Mouse (Mus musculus): ENCODE data around the gene Lyst. TPM values are rescaled to one million over a fixed set of nuclear protein-coding genes. Genes with fewer than 3 reads are reported as not detected.
"Not testable (repeated sequence)": the region's sequence is repeated elsewhere in the genome, so short reads cannot be mapped to it uniquely, and the experiment has no call there.

Lyst gene
- polyA plus RNA-seq, 1 experiment from 2014 or later = 4.9 TPM

- 61% methylated on average over 6 of the region's 6 CpGs for WGBS
Observed at GRCm38 (mm10) chr13:13637981-13638380, 47.8 kb downstream of the Lyst start.

GRCm38 (mm10) chr13:13638725-13639124 lies 48.5 kb downstream of the Lyst start:
- H3K4me1 ChIP-seq (replicated peaks) = 0 out of 2 replicates have a peak, but pooled peaks cover 3% of the 10 kb centered on the region
- no peaks in the 10 kb centered on the region for H3K27me3 ChIP-seq (replicated peaks)
- no peak overlapping the region for H3K9ac ChIP-seq
- H3K36me3 ChIP-seq = 0 out of 2 replicates have a peak, but pooled peaks cover 15% of the 10 kb centered on the region
- no peak for ATAC-seq (ENCODE audit: insufficient number of reproducible peaks, low FRiP score)
- no peak overlapping the region for H3K27ac ChIP-seq (ENCODE audit: poor library complexity, severe bottlenecking)
- no peak overlapping the region for H3K4me2 ChIP-seq
- H3K9me3 ChIP-seq (replicated peaks) = no peaks in the 10 kb centered on the region
- 87% methylated on average over 4 of the region's 4 CpGs for WGBS
- no peak overlapping the region for H3K4me3 ChIP-seq

More at GRCm38 (mm10) chr13:13637981-13638380, 47.8 kb downstream of the Lyst start:
- H3K27ac ChIP-seq (ENCODE audit: poor library complexity, severe bottlenecking) = no peak overlapping the region
- no peak overlapping the region for H3K9ac ChIP-seq
- H3K4me3 ChIP-seq = no peak overlapping the region
- 0 out of 2 replicates have a peak, but pooled peaks cover 15% of the 10 kb centered on the region for H3K36me3 ChIP-seq
- no peaks in the 10 kb centered on the region for H3K9me3 ChIP-seq (replicated peaks)
- no peak overlapping the region for H3K4me2 ChIP-seq
- H3K4me1 ChIP-seq (replicated peaks) = 0 out of 2 replicates have a peak, but pooled peaks cover 3% of the 10 kb centered on the region
- H3K27me3 ChIP-seq (replicated peaks) = no peaks in the 10 kb centered on the region
- ATAC-seq (ENCODE audit: insufficient number of reproducible peaks, low FRiP score) = no peak

GRCm38 (mm10) chr13:13647296-13647695 lies 57.1 kb downstream of the Lyst start:
- 79% methylated on average over 3 of the region's 3 CpGs for WGBS
- H3K9ac ChIP-seq = no peak overlapping the region
- no peak for ATAC-seq (ENCODE audit: insufficient number of reproducible peaks, low FRiP score)

GRCm38 (mm10) chr13:13655453-13655852 lies 65.3 kb downstream of the Lyst start:
- Histone ChIP-seq H3K4me1 (replicated peaks) (no peaks in the 10 kb centered on the region), H3K9ac (no peak overlapping the region), H3K4me2 (no peak overlapping the region), H3K9me3 (replicated peaks) (no peaks in the 10 kb centered on the region), H3K27me3 (replicated peaks) (no peaks in the 10 kb centered on the region), H3K27ac (ENCODE audit: poor library complexity, severe bottlenecking) (no peak overlapping the region), H3K4me3 (no peak overlapping the region), H3K36me3 (peaks cover 10% of the 10 kb centered on the region)
- no peak for ATAC-seq (ENCODE audit: insufficient number of reproducible peaks, low FRiP score)
- 92% methylated on average over 3 of the region's 3 CpGs for WGBS

More at GRCm38 (mm10) chr13:13647296-13647695, 57.1 kb downstream of the Lyst start:
- H3K4me3 ChIP-seq = no peak overlapping the region
- H3K9me3 ChIP-seq (replicated peaks) = no peaks in the 10 kb centered on the region
- H3K27me3 ChIP-seq (replicated peaks) = no peaks in the 10 kb centered on the region
- no peak overlapping the region for H3K4me2 ChIP-seq
- H3K4me1 ChIP-seq (replicated peaks) = no peaks in the 10 kb centered on the region
- H3K27ac ChIP-seq (ENCODE audit: poor library complexity, severe bottlenecking) = no peak overlapping the region
- peaks cover 11% of the 10 kb centered on the region for H3K36me3 ChIP-seq

GRCm38 (mm10) chr13:13666103-13666502 lies 75.9 kb downstream of the Lyst start:
- not testable (repeated sequence) for H3K27ac ChIP-seq (ENCODE audit: poor library complexity, severe bottlenecking); H3K9ac ChIP-seq; H3K4me2 ChIP-seq; H3K4me3 ChIP-seq; H3K4me1 ChIP-seq (replicated peaks); ATAC-seq (ENCODE audit: insufficient number of reproducible peaks, low FRiP score); H3K27me3 ChIP-seq (replicated peaks); H3K36me3 ChIP-seq; H3K9me3 ChIP-seq (replicated peaks)
- 77% methylated on average over 2 of the region's 2 CpGs for WGBS

- ATAC-seq (ENCODE audit: insufficient number of reproducible peaks, low FRiP score) = no peak
Observed at GRCm38 (mm10) chr13:13670669-13671068, 80.5 kb downstream of the Lyst start.

GRCm38 (mm10) chr13:13671585-13672328 lies 81.6 kb downstream of the Lyst start:
- Histone ChIP-seq H3K4me2 (no peak overlapping the region), H3K9me3 (replicated peaks) (no peaks in the 10 kb centered on the region), H3K27ac (ENCODE audit: poor library complexity, severe bottlenecking) (no peak overlapping the region), H3K4me1 (replicated peaks) (peaks cover 3% of the 10 kb centered on the region; the same call in 1 of the 2 replicates), H3K36me3 (peaks cover 8% of the 10 kb centered on the region; the same call in 1 of the 2 replicates), H3K9ac (no peak overlapping the region), H3K27me3 (replicated peaks) (no peaks in the 10 kb centered on the region), H3K4me3 (no peak overlapping the region)
- 67% methylated on average over 6 of the region's 6 CpGs for WGBS
- ATAC-seq (ENCODE audit: insufficient number of reproducible peaks, low FRiP score) = no peak

More at GRCm38 (mm10) chr13:13670669-13671068, 80.5 kb downstream of the Lyst start:
- Histone ChIP-seq H3K4me1 (replicated peaks) (peaks cover 3% of the 10 kb centered on the region; the same call in 1 of the 2 replicates), H3K9ac (no peak overlapping the region), H3K27ac (ENCODE audit: poor library complexity, severe bottlenecking) (no peak overlapping the region), H3K36me3 (peaks cover 8% of the 10 kb centered on the region; the same call in 1 of the 2 replicates), H3K27me3 (replicated peaks) (no peaks in the 10 kb centered on the region), H3K4me3 (no peak overlapping the region), H3K4me2 (no peak overlapping the region), H3K9me3 (replicated peaks) (no peaks in the 10 kb centered on the region)
- 60% methylated on average over 5 of the region's 5 CpGs for WGBS

GRCm38 (mm10) chr13:13674669-13675343 lies 84.6 kb downstream of the Lyst start:
- peaks cover 3% of the 10 kb centered on the region; the same call in 1 of the 2 replicates for H3K4me1 ChIP-seq (replicated peaks)
- H3K9me3 ChIP-seq (replicated peaks) = no peaks in the 10 kb centered on the region
- H3K9ac ChIP-seq = no peak overlapping the region
- H3K36me3 ChIP-seq = peaks cover 15% of the 10 kb centered on the region
- H3K27me3 ChIP-seq (replicated peaks) = no peaks in the 10 kb centered on the region
- H3K4me2 ChIP-seq = no peak overlapping the region
- no peak for ATAC-seq (ENCODE audit: insufficient number of reproducible peaks, low FRiP score)
- no peak overlapping the region for H3K4me3 ChIP-seq
- 49% methylated on average over 4 of the region's 4 CpGs for WGBS
- H3K27ac ChIP-seq (ENCODE audit: poor library complexity, severe bottlenecking) = no peak overlapping the region

GRCm38 (mm10) chr13:13677871-13678270 lies 87.7 kb downstream of the Lyst start:
- Histone ChIP-seq H3K4me1 (replicated peaks) (no peaks in the 10 kb centered on the region; the same call in 1 of the 2 replicates), H3K27ac (ENCODE audit: poor library complexity, severe bottlenecking) (no peak overlapping the region), H3K27me3 (replicated peaks) (no peaks in the 10 kb centered on the region), H3K4me3 (no peak overlapping the region), H3K9me3 (replicated peaks) (no peaks in the 10 kb centered on the region), H3K36me3 (peaks cover 10% of the 10 kb centered on the region), H3K9ac (no peak overlapping the region), H3K4me2 (no peak overlapping the region)
- ATAC-seq (ENCODE audit: insufficient number of reproducible peaks, low FRiP score) = no peak
- 75% methylated on average over 8 of the region's 8 CpGs for WGBS

- H3K27me3 ChIP-seq (replicated peaks) = no peaks in the 10 kb centered on the region
- H3K36me3 ChIP-seq = peaks cover 11% of the 10 kb centered on the region
- WGBS = 29% methylated on average over 6 of the region's 6 CpGs
- ATAC-seq (ENCODE audit: insufficient number of reproducible peaks, low FRiP score) = no peak
- no peak overlapping the region for H3K27ac ChIP-seq (ENCODE audit: poor library complexity, severe bottlenecking)
- H3K9me3 ChIP-seq (replicated peaks) = no peaks in the 10 kb centered on the region
- no peak overlapping the region for H3K4me3 ChIP-seq
- no peak overlapping the region for H3K4me2 ChIP-seq
- H3K9ac ChIP-seq = no peak overlapping the region
- H3K4me1 ChIP-seq (replicated peaks) = no peaks in the 10 kb centered on the region
Observed at GRCm38 (mm10) chr13:13681642-13682041, 91.4 kb downstream of the Lyst start.

- Histone ChIP-seq H3K4me3 (no peak overlapping the region), H3K9ac (no peak overlapping the region)
- WGBS = 80% methylated on average over 5 of the region's 5 CpGs
Observed at GRCm38 (mm10) chr13:13703476-13703875, 113.3 kb downstream of the Lyst start.

More at GRCm38 (mm10) chr13:13703476-13703875, 113.3 kb downstream of the Lyst start:
- Histone ChIP-seq H3K27ac (ENCODE audit: poor library complexity, severe bottlenecking) (no peak overlapping the region), H3K9me3 (replicated peaks) (no peaks in the 10 kb centered on the region), H3K36me3 (peaks cover 25% of the 10 kb centered on the region), H3K4me1 (replicated peaks) (no peaks in the 10 kb centered on the region), H3K4me2 (no peak overlapping the region), H3K27me3 (replicated peaks) (no peaks in the 10 kb centered on the region)
- no peak for ATAC-seq (ENCODE audit: insufficient number of reproducible peaks, low FRiP score)
